Mouse (Mus musculus) heart, embryonic 15.5 days (tissue): Measurements from ENCODE around the gene Vmn1r65. TPM values are rescaled to one million over a fixed set of nuclear protein-coding genes. Genes with fewer than 3 reads are reported as not detected.
"Not testable (repeated sequence)": the region's sequence is repeated elsewhere in the genome, so short reads cannot be mapped to it uniquely, and the experiment has no call there.

ENCODE experiments used
- ATAC-seq: fragments of 200-750 bp; cut with Nextera tagmentation; replicated peaks from 2 replicates; pipeline ENCODE4 v1.8.0; 2017; ENCODE audit warnings: low read depth, moderate TSS enrichment; ENCODE audit not compliant: insufficient number of reproducible peaks, insufficient read depth, low FRiP score
- H3K27ac ChIP-seq: fragments of 300-500 bp; sonication (generic); 2 replicates; pipeline ENCODE4 v1.5.1; 2015; ENCODE audit warnings: mild to moderate bottlenecking, inconsistent platforms
- H3K27me3 ChIP-seq: fragments of 300-500 bp; sonication (generic); 2 replicates; pipeline ENCODE4 v1.6.1; 2015; ENCODE audit warnings: inconsistent platforms
- H3K36me3 ChIP-seq: fragments of 300-500 bp; sonication (generic); 2 replicates; pipeline ENCODE4 v1.6.1; 2015; ENCODE audit warnings: mild to moderate bottlenecking, inconsistent platforms
- H3K4me1 ChIP-seq: fragments of 300-500 bp; sonication (generic); replicated peaks from 2 replicates; pipeline ENCODE4 v1.6.1; 2015; ENCODE audit warnings: inconsistent platforms
- H3K4me2 ChIP-seq: fragments of 300-500 bp; sonication (generic); 2 replicates; pipeline ENCODE4 v1.6.1; 2015; ENCODE audit warnings: inconsistent platforms, mild to moderate bottlenecking, moderate library complexity
- H3K4me3 ChIP-seq: fragments of 300-500 bp; sonication (generic); 2 replicates; pipeline ENCODE4 v1.5.1; 2015; ENCODE audit warnings: mild to moderate bottlenecking, inconsistent platforms
- H3K9ac ChIP-seq: fragments of 300-500 bp; sonication (generic); 2 replicates; pipeline ENCODE4 v1.6.1; 2015; ENCODE audit warnings: mild to moderate bottlenecking, inconsistent platforms
- H3K9me3 ChIP-seq: fragments of 300-500 bp; sonication (generic); replicated peaks from 2 replicates; pipeline ENCODE4 v1.6.1; 2016; ENCODE audit warnings: inconsistent platforms
- WGBS: fragments of 180-500 bp; shearing (Covaris S2); methylation state at CpG from one replicate; pipeline ENCODE4 v1.1.7; 2015; ENCODE audit warnings: mixed read lengths; 5-methylcytosine and 5-hydroxymethylcytosine counted together
- polyA plus RNA-seq: library from polyadenylated mRNA; unstranded; fragments of >200 nt; fragmentation: Nextera tagmentation; extraction: Ambion mirVana; gene quantifications from 2 replicates; pipeline ENCODE4 v1.2.1, GENCODE M21; 2015

Vmn1r65 gene
- polyA plus RNA-seq: not detected in 2 replicates

- H3K4me2 ChIP-seq: no peak within 1 kb of the TSS
- 91% methylated on average over 1 of the region's 1 CpGs for WGBS
- ATAC-seq: no peak
Observed at GRCm38 (mm10) chr7:6010910-6011309, at the start of gene Vmn1r65. Vmn1r65 (minus strand) TSS chr7:6011010.

DNA sequence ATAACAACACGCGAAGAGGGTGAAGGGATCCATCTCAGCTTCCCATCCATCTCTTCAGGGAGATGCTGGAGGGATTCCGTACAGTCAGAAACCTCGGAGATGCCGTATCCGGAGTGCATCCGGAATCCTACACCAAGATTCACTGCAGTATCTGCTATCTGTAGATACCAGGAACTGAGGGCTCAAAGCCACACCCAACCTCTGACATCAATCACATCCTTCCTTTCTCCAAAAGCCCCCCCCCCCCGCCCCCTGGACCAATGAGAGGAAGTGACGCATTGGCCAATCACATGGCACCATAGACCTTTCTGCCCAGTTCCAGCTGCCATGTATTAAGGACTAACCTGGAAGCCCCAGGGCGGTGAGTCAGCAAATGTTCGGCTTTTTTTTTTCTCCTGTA lies 34.1 kb upstream of the Vmn1r65 start, which contains the start of gene Nlrp4c:
Gene Nlrp4c (plus strand): TSS at position 301 of the 400 bp plus-strand sequence.
- no peak within 1 kb of the TSS for H3K4me3 ChIP-seq
- H3K9ac ChIP-seq: no peak within 1 kb of the TSS
- no peak within 1 kb of the TSS for H3K27ac ChIP-seq
- no peaks in the 10 kb centered on the region for H3K4me1 ChIP-seq
- H3K9me3 ChIP-seq: 0 out of 2 replicates have a peak, but pooled peaks cover 3% of the 10 kb centered on the region
- ATAC-seq: no peak
- no peak within 1 kb of the TSS for H3K4me2 ChIP-seq
- H3K36me3 ChIP-seq: no peaks in the 10 kb centered on the region
- H3K27me3 ChIP-seq: no peaks in the 10 kb centered on the region
- WGBS: 82% methylated on average over 11 of the region's 11 CpGs

More at GRCm38 (mm10) chr7:6010910-6011309, at the start of gene Vmn1r65:
- no peak within 1 kb of the TSS for H3K4me3 ChIP-seq
- H3K4me1 ChIP-seq: no peaks in the 10 kb centered on the region
- H3K9me3 ChIP-seq: no peaks in the 10 kb centered on the region; the same call in none of the 2 replicates
- H3K36me3 ChIP-seq: no peaks in the 10 kb centered on the region
- no peak within 1 kb of the TSS for H3K27ac ChIP-seq
- H3K9ac ChIP-seq: no peak within 1 kb of the TSS
- no peaks in the 10 kb centered on the region for H3K27me3 ChIP-seq

DNA sequence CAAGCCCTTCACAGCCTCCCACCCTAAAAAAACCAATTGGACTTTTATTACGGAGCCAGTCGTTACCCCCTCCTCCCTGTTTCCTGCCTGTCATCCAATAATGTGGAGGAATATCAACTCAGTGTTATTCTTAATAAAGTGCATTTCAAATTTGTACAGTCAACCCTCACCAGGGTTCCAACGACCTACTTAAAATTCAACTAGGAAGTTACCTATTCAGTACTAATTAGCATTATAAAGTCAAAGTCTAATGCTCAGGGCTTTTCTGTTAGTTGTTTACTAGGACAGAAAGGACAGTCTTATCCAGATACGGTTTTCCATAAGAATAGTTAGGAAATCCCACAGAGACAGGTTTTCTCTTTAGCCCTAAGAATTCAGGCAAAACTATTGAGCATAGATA lies 28.4 kb downstream of the Vmn1r65 start:
- H3K9ac ChIP-seq, H3K9me3 ChIP-seq, H3K27ac ChIP-seq, H3K4me3 ChIP-seq, H3K4me1 ChIP-seq, H3K4me2 ChIP-seq, H3K36me3 ChIP-seq, ATAC-seq, H3K27me3 ChIP-seq: not testable (repeated sequence)
- 70% methylated on average over 4 of the region's 4 CpGs for WGBS

DNA sequence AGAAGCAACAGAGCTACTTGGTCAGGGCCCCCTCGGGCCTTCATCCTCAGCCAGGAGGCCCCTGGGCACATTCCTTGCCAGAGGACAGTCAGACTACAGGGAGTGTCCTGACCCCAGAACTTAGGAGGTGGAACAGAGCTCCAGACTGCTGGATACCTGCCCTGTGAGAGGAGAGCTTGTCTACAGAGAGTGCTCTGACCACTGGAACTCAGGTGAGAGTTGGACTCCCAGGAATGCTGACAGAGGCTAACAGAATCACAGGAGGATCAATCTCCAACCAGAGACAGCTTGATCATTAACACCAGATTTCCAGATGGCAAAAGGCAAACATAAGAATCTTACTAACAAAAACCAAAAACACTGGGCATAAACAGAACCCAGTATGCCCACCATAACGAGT lies 38.3 kb downstream of the Vmn1r65 start:
- H3K4me1 ChIP-seq, H3K4me3 ChIP-seq, H3K4me2 ChIP-seq, H3K27me3 ChIP-seq, H3K9ac ChIP-seq, H3K36me3 ChIP-seq, ATAC-seq, H3K27ac ChIP-seq, H3K9me3 ChIP-seq: not testable (repeated sequence)
- WGBS: 84% methylated on average over 2 of the region's 2 CpGs

Other genes starting within 250 kb of the Vmn1r65 start
- gene Vmn1r63, start 205.6 kb downstream of the Vmn1r65 start, polyA plus RNA-seq: not detected in 2 replicates
- gene Vmn1r64, start 126.5 kb downstream of the Vmn1r65 start, polyA plus RNA-seq: not detected in 2 replicates
- not detected in 2 replicates for gene Nlrp4c, start 34.2 kb upstream of the Vmn1r65 start, polyA plus RNA-seq
- 19.8 and 25.2 TPM in 2 replicates for gene Zfp787, start 145.0 kb upstream of the Vmn1r65 start, polyA plus RNA-seq
- 29.9 and 38.5 TPM in 2 replicates for gene Zfp444, start 161.2 kb upstream of the Vmn1r65 start, polyA plus RNA-seq
- not detected in 2 replicates for gene Galp, start 186.1 kb upstream of the Vmn1r65 start, polyA plus RNA-seq
- gene Zscan5b, start 211.3 kb upstream of the Vmn1r65 start, polyA plus RNA-seq: not detected in 2 replicates
- not detected in 2 replicates for gene Epp13, start 241.7 kb upstream of the Vmn1r65 start, polyA plus RNA-seq